Mouse (Mus musculus) megakaryocyte-erythroid progenitor cell, adult 5-6 weeks (primary cell): ENCODE data around the gene Olfr1505. TPM values are rescaled to one million over a fixed set of nuclear protein-coding genes. Genes with fewer than 3 reads are reported as not detected.

ENCODE experiments used
- ATAC-seq: replicated peaks from 2 replicates; pipeline ENCODE4 v1.8.0; 2016; ENCODE audit warnings: mild to moderate bottlenecking, inconsistent platforms; ENCODE audit not compliant: severe bottlenecking, poor library complexity, low FRiP score, low TSS enrichment
- total RNA-seq, 2 experiments: library from RNA; stranded (forward) in 1 of 2; stranded (reverse) in 1 of 2; fragments of 200-1000, 215-1000 nt in 1 of 2; fragments of >200 nt in 1 of 2; fragmentation: Nextera tagmentation in 1 of 2; gene quantifications; 2 replicates each; pipeline ENCODE4 v1.2.3; 2014 to 2017

The Olfr1505 gene
- total RNA-seq (2014; fragmentation: Nextera tagmentation): not detected in 2 replicates
- total RNA-seq (2017): not detected in 2 replicates

- ATAC-seq: no peak
Observed at GRCm38 (mm10) chr19:13913230-13913629, at the start of gene Olfr1505. Gene Olfr1505 (plus strand): TSS chr19:13913530.

- no peak for ATAC-seq
Observed at GRCm38 (mm10) chr19:13897828-13898227, 15.5 kb upstream of the Olfr1505 start, which contains the start of gene Olfr1504. Gene Olfr1504 (minus strand): TSS chr19:13897928.

Other genes with a start within 250 kb of the Olfr1505 start
- not detected in 2 replicates for gene Olfr1491, start 216.3 kb upstream of the Olfr1505 start, total RNA-seq (2014; fragmentation: Nextera tagmentation)
- gene Olfr1491, start 216.3 kb upstream of the Olfr1505 start, total RNA-seq (2017): not detected in 2 replicates
- not detected in 2 replicates for gene Olfr1493-ps1, start 190.3 kb upstream of the Olfr1505 start, total RNA-seq (2014; fragmentation: Nextera tagmentation)
- not detected in 2 replicates for gene Olfr1493-ps1, start 190.3 kb upstream of the Olfr1505 start, total RNA-seq (2017)
- not detected in 2 replicates for gene Olfr1494, start 173.8 kb upstream of the Olfr1505 start, total RNA-seq (2014; fragmentation: Nextera tagmentation)
- not detected in 2 replicates for gene Olfr1494, start 173.8 kb upstream of the Olfr1505 start, total RNA-seq (2017)
- gene Olfr1495, start 148.9 kb upstream of the Olfr1505 start, total RNA-seq (2014; fragmentation: Nextera tagmentation): not detected in 2 replicates
- not detected in 2 replicates for gene Olfr1495, start 148.9 kb upstream of the Olfr1505 start, total RNA-seq (2017)
- not detected in 2 replicates for gene Olfr1496, start 135.7 kb upstream of the Olfr1505 start, total RNA-seq (2014; fragmentation: Nextera tagmentation)
- not detected in 2 replicates for gene Olfr1496, start 135.7 kb upstream of the Olfr1505 start, total RNA-seq (2017)
- not detected in 2 replicates for gene Olfr1497, start 115.3 kb upstream of the Olfr1505 start, total RNA-seq (2014; fragmentation: Nextera tagmentation)
- not detected in 2 replicates for gene Olfr1497, start 115.3 kb upstream of the Olfr1505 start, total RNA-seq (2017)
- not detected in 2 replicates for gene Olfr1499, start 94.1 kb upstream of the Olfr1505 start, total RNA-seq (2014; fragmentation: Nextera tagmentation)
- gene Olfr1499, start 94.1 kb upstream of the Olfr1505 start, total RNA-seq (2017): not detected in 2 replicates
- not detected in 2 replicates for gene Olfr1500, start 83.0 kb upstream of the Olfr1505 start, total RNA-seq (2014; fragmentation: Nextera tagmentation)
- gene Olfr1500, start 83.0 kb upstream of the Olfr1505 start, total RNA-seq (2017): not detected in 2 replicates
- not detected in 2 replicates for gene Olfr1501, start 62.8 kb upstream of the Olfr1505 start, total RNA-seq (2014; fragmentation: Nextera tagmentation)
- not detected in 2 replicates for gene Olfr1501, start 62.8 kb upstream of the Olfr1505 start, total RNA-seq (2017)
- not detected in 2 replicates for gene Olfr1502, start 51.7 kb upstream of the Olfr1505 start, total RNA-seq (2014; fragmentation: Nextera tagmentation)
- not detected in 2 replicates for gene Olfr1502, start 51.7 kb upstream of the Olfr1505 start, total RNA-seq (2017)
- not detected in 2 replicates for gene Olfr1504, start 15.6 kb upstream of the Olfr1505 start, total RNA-seq (2014; fragmentation: Nextera tagmentation)
- not detected in 2 replicates for gene Olfr1504, start 15.6 kb upstream of the Olfr1505 start, total RNA-seq (2017)